Mouse (Mus musculus): ENCODE data around the gene Apoa1.
A peak's percentile ranks its signal among the peaks of the same experiment; 100 is the strongest.

The Apoa1 gene

DNA sequence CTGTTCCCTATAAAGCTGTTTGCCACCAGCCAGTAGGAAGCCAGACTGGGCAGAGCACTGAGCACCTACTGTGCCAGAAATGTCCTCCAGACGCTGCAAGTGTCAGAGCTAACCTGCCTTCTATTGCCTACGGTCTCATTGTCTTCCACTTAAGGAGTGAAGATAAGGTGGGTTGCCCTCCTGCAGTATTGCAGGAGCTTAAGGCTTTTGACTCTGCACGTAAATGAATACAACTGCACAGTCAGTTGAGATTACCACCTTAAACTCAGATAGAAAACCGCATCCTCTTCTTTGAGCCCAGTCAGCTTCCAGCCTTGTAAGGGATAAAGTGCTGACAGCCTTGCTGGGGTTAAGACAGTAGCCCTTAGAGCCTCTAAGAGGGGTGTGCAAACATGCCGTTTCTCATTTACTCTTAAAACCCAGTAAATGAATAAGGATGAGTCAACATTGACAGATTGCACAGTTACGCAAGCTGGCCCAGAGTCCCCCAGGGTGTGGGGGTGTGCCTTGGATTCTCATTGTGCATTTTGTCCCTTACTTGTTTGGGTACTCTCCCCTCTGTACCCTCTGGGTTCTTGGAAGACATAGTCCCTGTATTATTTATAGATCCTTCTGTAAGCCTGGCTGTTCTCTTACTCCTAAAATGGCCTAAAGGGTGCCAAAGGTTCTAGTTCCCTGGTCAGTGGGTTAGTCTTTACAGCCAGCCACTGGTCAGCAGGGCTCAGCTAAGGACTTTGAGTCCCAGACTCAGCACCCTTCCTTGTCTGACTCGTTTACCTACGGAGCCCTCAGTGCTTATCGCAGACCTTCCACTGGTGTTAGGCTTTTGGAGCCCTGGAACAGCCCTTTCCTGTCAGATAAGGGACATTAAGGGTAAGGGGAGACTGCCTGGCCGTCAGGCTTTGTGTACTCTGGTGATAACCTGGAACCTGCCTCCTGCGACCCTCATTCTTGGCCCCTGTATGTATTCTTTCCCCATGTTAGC lies 12.8 kb upstream of the Apoa1 start:
- no peak for DNase-seq (ENCODE audit: low read depth, low spot score)

DNA sequence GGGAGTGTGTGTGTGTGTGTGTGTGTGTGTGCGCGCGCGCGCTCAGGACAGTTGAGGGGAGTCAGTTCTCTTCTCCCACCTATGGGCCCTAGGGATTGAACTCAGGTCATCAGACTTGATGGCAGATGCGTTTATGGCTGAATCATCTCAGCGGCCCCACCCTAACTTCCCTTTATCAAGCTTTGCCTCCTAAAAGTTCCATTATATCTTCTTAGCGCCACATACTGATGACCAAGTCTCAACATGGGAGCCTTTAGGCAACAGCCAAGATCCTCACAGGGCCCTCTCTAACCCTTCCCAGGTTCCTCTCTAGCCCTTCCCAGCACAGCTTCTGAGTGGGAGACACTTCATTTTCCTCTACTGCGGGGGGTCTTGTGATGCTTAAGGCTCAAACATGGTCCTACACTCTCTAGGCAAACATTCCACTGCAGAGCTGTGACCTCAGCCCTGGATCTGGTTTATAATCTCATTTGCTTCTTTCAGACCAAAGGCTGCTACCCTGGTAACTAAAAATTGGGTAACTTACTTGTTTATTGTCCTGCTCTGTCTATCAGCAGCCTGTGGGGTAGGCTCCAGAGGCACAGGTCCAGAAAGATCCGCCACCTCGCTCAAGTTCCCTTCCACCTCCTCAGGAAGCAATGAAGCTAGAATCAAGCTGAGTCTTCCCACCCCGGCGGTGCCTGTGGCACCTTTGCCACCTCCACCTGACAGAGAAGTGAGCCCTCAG lies 11.5 kb upstream of the Apoa1 start:
- DNase-seq (ENCODE audit: low read depth, low spot score): no peak

DNA sequence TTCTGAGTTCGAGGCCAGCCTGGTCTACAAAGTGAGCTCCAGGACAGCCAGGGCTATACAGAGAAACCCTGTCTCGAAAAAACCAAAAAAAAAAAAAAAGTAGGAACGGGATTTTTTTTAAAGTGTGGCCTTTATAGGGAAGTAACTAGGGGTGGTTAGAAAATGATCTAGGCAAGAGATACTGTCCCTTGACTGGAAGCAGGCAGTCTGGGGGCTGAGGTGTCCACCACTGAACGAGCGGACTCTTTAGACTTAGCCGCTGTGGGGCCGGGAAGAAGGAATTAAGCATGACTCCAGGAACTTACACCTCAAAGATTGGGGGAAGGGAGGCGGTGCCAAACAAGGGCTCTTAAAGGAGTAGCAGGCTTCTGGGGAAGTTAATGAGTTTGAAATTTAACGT lies 10.2 kb upstream of the Apoa1 start:
- no peak for DNase-seq (ENCODE audit: low read depth, low spot score)

DNA sequence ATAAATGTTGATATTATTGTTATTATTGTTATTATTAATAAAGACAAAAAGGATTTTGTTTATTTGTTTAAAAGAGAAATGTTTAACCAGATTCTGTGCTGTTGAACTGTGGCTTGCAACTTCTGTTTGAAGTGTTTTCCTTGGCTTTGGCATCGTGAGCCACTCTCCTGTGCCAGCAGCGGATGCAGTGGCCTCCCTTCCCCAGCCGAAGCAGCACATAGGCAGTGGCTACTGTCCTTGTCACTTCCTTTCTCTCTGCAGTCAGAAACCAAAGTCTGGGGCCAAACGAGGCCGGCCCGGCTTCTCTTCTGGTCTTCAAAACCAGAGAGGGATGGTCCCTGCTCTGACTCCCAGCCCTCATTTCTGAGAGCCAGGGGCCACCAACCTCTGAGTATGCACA lies 5.3 kb upstream of the Apoa1 start:
- DNase-seq (ENCODE audit: low read depth, low spot score): no peak

DNA sequence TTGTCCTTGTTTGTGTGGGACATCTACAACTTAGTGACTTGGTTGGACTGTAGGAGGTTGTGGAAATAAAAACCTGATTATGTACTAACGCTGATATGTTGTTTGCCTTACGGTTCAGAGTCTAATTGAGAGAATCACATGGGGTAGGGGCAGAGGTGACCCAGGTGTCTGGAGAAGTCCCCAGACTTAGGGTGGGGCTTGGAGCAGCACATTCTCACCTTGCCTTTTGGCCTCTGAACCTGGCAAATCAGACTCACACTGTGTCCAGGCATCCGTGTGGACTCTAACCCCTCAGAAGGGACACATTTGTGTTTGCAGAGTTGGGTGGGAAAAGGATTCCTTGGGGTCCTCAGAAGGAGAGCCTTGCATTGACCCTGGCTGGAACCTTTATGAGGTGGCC lies 4.3 kb upstream of the Apoa1 start:
- DNase-seq (ENCODE audit: low read depth, low spot score): no peak

DNA sequence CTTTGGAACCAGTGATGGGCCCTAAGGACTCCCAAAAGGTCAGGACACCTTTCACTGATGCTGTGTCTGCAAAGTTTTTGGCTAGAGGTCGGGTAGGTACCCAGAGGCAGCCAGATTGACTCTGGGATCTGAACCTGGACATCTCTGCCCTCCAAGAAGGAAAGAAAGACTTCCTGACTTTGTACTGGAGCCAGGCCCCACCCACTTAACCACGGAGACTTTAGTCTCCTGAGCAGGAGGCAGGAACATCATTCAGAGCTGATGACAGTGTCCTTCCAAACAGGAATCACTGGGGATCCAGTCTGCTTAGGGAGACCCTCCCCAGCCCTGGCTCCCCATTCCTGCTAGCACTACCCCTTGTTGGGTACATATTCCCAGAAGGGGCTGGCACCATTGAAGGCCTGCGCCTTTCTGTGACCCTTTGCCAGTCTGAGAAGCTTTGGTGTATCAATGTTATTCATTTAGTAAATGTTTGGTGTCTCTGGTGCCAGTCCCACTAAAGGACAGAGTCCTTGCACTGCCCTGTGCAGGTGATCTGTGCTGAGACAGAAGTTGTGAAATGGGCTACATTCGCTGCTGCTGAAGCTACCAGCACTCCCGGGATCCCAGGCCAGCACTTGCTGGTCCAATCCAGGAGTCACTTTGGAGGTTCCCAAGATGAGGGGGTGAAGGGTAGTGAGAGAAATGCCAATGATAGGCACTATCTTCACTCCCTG lies 3.3 kb upstream of the Apoa1 start:
- DNase-seq (ENCODE audit: low read depth, low spot score): no peak

DNA sequence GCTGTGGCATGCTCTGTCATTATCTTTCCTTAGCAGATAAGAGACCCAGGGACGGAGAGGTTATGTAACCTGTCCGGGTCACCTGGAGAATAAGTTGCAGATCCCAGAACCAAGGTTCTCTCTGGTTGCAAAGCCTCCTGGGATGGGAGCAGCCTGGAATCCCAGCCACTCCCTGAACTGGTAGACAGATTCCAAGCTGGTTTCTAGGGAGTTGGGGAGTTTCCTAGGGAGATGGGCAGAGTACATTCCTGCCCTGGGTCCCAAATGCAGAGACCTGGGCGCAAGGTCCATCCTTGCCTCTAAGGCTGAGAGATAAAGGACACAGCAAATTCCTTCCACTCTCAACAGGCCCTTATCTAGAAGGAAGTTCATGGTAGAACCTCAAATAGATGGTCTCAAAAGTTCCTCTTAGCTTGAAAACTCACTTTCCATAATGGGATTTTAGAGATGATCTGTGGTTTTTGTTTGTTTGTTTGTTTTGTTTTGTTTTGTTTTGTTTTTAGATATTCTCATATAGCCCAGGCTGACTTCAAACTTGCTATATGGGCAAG lies 1.2 kb upstream of the Apoa1 start:
- no peak for DNase-seq (ENCODE audit: low read depth, low spot score)

DNA sequence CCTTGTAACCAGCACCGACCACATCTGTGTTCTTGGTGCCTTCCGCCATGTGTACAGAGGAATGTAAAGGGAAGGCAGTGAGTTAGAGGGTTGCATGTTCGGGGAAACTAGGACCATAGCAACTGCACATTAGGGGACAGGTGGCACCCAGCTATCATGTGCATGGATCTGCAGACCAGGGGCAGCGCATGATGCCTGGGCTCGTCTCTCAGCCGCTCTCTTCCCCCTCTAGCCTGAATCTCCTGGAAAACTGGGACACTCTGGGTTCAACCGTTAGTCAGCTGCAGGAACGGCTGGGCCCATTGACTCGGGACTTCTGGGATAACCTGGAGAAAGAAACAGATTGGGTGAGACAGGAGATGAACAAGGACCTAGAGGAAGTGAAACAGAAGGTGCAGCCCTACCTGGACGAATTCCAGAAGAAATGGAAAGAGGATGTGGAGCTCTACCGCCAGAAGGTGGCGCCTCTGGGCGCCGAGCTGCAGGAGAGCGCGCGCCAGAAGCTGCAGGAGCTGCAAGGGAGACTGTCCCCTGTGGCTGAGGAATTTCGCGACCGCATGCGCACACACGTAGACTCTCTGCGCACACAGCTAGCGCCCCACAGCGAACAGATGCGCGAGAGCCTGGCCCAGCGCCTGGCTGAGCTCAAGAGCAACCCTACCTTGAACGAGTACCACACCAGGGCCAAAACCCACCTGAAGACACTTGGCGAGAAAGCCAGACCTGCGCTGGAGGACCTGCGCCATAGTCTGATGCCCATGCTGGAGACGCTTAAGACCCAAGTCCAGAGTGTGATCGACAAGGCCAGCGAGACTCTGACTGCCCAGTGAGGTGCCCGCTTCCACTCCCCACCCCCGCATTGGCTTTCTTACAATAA lies 1.4 kb downstream of the Apoa1 start:
- DNase-seq (ENCODE audit: low read depth, low spot score): peak; percentile 68

DNA sequence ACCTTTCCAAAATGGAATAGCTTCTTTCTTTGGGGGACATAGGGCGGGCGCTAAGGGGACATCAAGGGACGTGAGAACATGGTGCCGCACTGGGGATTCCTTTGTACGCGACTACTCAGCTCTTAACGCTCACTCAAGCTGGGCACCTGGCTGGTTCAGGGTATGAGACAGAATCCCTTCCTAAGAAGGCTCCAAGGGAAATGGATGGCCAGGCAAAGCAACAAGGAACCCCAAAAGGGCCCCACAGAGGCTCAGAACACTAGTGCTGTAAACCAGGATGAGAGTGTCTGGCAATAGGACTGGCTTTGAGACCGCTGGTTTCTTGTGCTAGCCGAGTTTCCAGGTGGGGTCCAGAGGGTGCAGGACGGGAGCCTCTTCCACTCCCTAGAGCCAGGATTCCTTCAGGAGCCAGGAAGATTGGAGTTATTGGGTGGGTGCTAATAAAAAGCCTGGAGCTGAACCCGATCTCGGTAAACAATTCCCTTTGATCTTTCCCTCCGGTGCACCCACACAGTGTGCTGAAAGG lies 2.1 kb downstream of the Apoa1 start:
- no peak for DNase-seq (ENCODE audit: low read depth, low spot score)

DNA sequence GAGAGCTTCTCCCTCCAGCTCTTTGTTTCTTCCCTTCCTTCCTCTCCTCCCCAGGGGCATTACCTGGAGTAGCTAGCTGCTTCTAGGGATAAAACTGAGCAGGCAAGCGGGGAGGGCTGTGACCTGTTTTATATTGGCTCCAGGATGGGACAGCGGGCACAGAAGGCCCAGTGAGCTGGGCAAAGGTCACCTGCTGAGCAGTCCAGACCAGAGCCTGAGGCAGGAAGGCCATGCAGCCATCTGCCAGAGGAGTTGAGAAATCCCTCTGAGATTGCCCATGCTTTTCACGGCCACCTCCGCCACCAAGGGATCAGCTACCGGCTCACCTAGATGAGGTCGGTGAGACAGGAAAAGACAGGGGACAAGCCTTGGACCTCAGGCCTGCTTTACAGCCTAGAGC lies 6.8 kb downstream of the Apoa1 start:
- DNase-seq (ENCODE audit: low read depth, low spot score): no peak

DNA sequence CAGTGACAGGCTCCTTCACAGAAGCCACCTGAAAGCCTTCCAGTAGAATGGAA lies 7.0 kb downstream of the Apoa1 start, which contains the start of gene Apoc3:
Apoc3 (minus strand) TSS at position 41 of the 53 bp plus-strand sequence.
- DNase-seq (ENCODE audit: low read depth, low spot score): no peak

DNA sequence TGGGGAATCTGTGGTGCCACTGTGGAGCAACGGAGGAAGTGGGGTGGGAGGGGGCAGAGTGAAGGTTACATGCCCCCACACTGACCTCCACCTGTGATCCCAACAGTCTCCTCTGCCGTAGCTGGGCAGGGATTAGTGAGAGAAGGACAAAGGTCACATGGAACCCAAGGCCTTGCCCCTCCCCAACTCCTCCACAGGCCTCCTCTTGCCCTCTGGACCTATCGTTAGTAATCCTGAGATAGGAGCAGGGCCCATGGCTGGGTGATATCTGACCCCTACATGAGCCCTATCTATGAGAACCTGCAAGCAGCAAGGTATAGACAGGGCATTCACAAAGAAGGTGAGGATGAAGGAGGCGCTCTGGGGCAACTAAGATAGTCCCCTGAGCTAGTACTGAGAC lies 7.3 kb downstream of the Apoa1 start:
- DNase-seq (ENCODE audit: low read depth, low spot score): no peak

DNA sequence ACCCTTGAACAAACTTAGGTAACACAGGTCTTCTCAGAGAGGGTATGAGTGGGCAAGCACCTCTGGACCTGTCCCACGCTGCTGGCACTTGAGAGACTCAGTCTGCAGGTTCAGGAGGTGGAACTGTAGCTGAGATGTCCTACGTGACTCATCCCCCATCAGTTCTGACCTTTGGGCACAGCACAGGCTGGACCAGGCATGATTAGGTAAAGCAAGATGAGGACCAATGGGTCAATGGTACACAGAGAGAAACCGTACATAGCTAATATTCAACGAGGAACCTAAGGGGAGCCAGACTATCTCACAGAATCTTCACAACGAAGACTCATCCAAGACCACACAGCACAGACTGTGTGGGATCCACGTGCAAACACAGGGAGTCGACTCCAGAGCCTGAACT lies 10.5 kb downstream of the Apoa1 start:
- no peak for DNase-seq (ENCODE audit: low read depth, low spot score)

DNA sequence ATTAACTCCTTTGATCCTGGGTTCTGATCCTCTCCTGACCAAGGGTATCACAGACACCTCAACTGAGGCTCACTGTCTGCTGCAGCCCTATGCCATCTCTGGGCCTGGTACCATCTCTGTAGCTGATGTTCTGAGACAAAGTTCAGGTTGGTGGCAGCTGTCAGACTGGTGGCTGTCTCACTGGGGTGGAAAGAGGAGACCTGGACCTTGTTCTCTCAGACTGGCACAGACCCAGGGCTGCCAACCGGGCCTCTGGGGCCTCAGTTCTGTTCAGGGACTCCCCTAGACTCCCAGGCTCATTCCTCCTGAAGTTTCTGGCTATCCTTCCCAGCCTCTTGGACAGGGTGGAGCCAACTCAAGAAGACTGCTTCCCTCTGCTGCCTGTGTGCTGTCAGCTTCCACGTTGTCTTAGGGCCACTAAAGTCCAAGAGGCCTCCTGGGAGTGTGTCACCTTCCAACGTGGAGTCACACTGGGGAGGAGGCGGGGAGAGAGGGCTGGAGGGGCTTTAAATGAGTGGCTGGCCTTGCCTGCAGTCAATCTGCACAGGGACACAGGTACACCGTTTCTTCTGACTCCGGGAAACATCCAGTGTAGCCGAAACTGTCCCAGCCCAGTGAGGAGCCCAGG lies 12.3 kb downstream of the Apoa1 start, which contains the start of gene Apoa4:
Apoa4 (plus strand) TSS at position 171 of the 628 bp plus-strand sequence.
- no peak for DNase-seq (ENCODE audit: low read depth, low spot score)

DNA sequence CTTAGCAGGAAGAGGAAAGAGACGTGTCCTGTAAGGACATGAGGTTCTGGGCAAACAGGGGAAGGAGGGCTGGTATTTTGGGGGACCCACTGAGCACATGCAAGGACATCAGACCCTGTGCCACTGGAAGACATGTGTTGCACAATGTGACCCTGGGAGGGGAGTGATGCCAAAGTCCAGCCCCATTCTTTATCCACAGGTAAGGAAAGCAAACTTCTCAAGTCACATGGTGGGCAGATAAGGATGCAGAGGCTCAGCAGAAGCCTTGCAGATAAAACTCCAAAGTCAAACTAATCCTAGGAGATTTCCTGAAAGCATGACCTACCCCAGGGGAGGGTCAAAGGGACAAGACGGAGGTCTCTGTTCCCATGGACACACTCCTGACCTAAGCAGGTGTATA lies 13.4 kb downstream of the Apoa1 start:
- no peak for DNase-seq (ENCODE audit: low read depth, low spot score)

DNA sequence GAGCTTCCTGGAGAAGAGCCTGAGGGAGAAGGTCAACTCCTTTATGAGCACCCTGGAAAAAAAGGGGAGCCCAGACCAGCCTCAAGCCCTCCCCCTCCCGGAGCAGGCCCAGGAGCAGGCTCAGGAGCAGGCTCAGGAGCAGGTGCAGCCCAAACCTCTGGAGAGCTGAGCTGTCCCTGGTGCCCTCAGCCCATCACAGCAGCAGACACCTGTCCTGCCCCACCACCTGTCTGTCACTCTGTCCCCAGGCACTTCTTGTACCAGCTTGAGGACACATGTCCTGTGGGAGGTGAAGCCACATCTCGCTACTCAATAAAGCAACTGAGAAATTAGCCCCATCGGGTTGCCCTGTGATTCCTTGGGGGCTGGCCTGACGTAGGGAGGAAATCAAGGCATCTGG lies 14.7 kb downstream of the Apoa1 start:
- DNase-seq (ENCODE audit: low read depth, low spot score): no peak

DNA sequence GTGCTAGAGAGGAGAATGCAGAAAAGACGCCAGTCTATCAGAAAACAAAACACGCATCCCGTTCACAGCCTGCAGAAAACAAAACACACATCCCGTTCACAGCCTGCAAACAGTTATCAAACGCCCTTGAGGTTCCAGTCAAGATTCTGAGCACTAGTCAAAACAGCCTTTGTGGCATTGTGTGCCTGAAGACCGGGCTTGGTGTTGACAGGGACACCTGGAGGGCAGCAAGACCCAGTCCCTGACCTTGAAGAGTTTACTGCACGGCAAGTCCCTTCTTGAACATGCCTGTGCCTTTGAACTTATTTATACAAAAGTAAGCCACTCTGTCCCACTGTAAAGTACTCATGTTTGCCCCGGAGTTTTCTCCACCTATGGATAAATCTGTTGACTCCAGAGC lies 15.2 kb downstream of the Apoa1 start:
- DNase-seq (ENCODE audit: low read depth, low spot score): no peak

DNA sequence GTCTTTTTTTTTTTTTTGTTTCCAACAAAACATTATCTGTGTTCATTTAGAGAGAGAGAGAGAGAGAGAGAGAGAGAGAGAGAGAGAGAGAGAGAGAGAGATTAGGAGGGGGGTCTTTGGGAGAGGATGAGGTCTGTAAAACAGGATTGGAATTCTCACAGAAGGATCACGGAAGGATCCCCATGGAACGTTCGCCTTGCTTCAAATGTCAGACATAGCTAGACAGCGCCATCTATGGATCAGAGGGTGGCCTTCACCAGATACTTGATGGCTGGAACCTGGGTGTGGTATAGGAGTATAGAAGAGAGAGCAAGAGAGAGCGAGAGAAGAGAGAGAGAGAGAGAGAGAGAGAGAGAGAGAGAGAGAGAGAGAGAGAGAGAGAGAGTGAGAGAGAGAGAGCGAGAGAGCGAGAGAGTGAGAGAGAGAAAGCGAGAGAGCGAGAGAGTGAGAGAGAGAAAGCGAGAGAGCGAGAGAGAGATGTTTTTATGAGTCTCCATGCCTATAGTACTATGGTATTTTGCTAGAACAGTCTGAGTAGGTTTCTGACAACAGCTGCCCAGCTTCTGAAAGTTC lies 18.5 kb downstream of the Apoa1 start:
- peak; percentile 79 for DNase-seq (ENCODE audit: low read depth, low spot score)

DNA sequence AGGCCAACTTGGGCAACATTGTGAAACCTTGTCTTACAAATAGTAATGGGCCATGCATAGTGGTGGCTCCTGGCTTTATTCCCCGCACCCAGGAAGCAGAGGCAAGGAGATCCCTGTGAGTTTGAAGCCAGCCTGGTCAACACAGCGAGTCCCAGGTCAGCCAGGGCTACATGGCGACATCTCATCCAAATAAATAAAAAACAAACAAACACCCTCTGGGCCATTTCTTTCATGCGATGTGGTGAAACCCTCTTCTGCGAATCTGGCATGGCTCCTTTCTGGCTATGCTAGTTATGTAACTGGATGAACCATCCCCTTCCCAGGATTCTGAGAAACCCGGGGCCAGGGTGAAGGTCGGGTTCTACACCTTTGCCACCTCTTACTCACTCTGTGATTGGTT lies 27.8 kb downstream of the Apoa1 start:
- no peak for DNase-seq (ENCODE audit: low read depth, low spot score)

DNA sequence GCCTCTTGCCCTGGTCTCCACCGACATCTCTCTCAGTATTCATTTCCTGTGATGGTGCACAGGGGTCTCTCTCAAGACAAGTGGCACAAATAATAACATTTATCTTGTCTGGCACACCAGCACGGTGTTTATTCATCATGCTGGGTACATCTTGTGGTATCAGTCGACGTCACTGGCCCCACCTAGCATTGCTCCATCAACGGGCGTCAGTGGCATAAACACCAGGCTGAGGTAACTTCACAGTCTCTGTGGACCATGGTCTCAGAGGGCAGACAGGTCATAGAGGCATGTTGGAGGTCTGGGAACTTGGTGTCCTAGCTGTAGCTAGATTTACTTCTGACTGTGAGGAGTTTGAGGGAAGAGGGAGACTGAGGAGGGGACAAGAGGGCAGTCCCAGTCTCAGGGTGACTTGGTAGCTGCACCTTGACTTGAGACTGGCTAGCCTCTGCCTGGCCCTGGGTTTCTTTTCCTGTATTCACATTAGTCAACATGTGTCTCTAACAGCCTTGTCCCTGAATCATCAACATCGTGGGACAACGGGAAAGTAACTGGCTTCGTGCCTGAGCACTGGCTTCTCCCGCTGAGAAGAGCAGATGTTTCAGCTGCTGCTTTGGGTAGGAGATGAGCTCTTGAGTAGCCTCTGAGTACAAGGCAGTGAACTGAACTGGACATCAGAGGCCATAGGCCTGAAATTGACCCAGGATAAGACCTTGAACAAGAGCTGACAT lies 28.4 kb downstream of the Apoa1 start:
- no peak for DNase-seq (ENCODE audit: low read depth, low spot score)

Measured in CD4-positive, CD25-positive, alpha-beta regulatory T cell, adult 2 months (primary cell).